Mouse (Mus musculus): ENCODE measurements at regions not wholly inside any gene's neighbourhood (a gene's known extent, or its start where the extent isn't known, plus 50 kb on each side); places are given as distances from the start of the nearest gene placed in this dataset.

- no peaks in the 10 kb centered on the region for H3K36me3 ChIP-seq (ENCODE audit: control insufficient read depth, insufficient read depth, low read length)
- H3K4me3 ChIP-seq (ENCODE audit: low read depth, low read length) = no peak overlapping the region
- no peaks in the 10 kb centered on the region for H3K27me3 ChIP-seq (ENCODE audit: control insufficient read depth, insufficient read depth, low read length)
- H3K4me1 ChIP-seq (ENCODE audit: control insufficient read depth, insufficient read depth, low read length) = no peaks in the 10 kb centered on the region
- H3K9me3 ChIP-seq (ENCODE audit: control insufficient read depth, low read length) = no peaks in the 10 kb centered on the region
- no peak overlapping the region for H3K9ac ChIP-seq (ENCODE audit: low read length)
- H3K27ac ChIP-seq (ENCODE audit: low read depth, low read length) = no peak overlapping the region
- DNase-seq (ENCODE audit: low spot score, missing footprints) = no peak
- 88% methylated on average over 3 of the region's 3 CpGs for WGBS
- no peak for ATAC-seq (ENCODE audit: low FRiP score)
- no peak overlapping the region for H3K4me2 ChIP-seq
Measured at GRCm38 (mm10) chr6:116935024-116935423, 218.3 kb upstream of the Tmem72 start.

- no peak overlapping the region for H3K4me3 ChIP-seq (ENCODE audit: low read depth, low read length)
- H3K36me3 ChIP-seq (ENCODE audit: control insufficient read depth, insufficient read depth, low read length) = no peaks in the 10 kb centered on the region
- DNase-seq (ENCODE audit: low spot score, missing footprints) (no peak), ATAC-seq (ENCODE audit: low FRiP score) (no peak)
- WGBS = 61% methylated on average over 9 of the region's 9 CpGs
- H3K9ac ChIP-seq (ENCODE audit: low read length) = no peak overlapping the region
- no peaks in the 10 kb centered on the region for H3K27me3 ChIP-seq (ENCODE audit: control insufficient read depth, insufficient read depth, low read length)
- H3K4me2 ChIP-seq = no peak overlapping the region
- no peak overlapping the region for H3K27ac ChIP-seq (ENCODE audit: low read depth, low read length)
- peaks cover 4% of the 10 kb centered on the region for H3K4me1 ChIP-seq (ENCODE audit: control insufficient read depth, insufficient read depth, low read length)
- no peaks in the 10 kb centered on the region for H3K9me3 ChIP-seq (ENCODE audit: control insufficient read depth, low read length)
Measured at GRCm38 (mm10) chr6:116941576-116941975, 224.9 kb upstream of the Tmem72 start.

GRCm38 (mm10) chr6:116942696-116943095 lies 225.6 kb upstream of the Cxcl12 start:
- no peak overlapping the region for H3K4me2 ChIP-seq
- 91% methylated on average over 8 of the region's 8 CpGs for WGBS
- ATAC-seq (ENCODE audit: low FRiP score) (no peak), DNase-seq (ENCODE audit: low spot score, missing footprints) (no peak)
- peaks cover 4% of the 10 kb centered on the region for H3K4me1 ChIP-seq (ENCODE audit: control insufficient read depth, insufficient read depth, low read length)
- no peak overlapping the region for H3K27ac ChIP-seq (ENCODE audit: low read depth, low read length)
- H3K36me3 ChIP-seq (ENCODE audit: control insufficient read depth, insufficient read depth, low read length) = no peaks in the 10 kb centered on the region
- no peak overlapping the region for H3K4me3 ChIP-seq (ENCODE audit: low read depth, low read length)
- H3K9ac ChIP-seq (ENCODE audit: low read length) = no peak overlapping the region
- no peaks in the 10 kb centered on the region for H3K27me3 ChIP-seq (ENCODE audit: control insufficient read depth, insufficient read depth, low read length)
- H3K9me3 ChIP-seq (ENCODE audit: control insufficient read depth, low read length) = no peaks in the 10 kb centered on the region

GRCm38 (mm10) chr6:116946083-116946732 lies 222.1 kb upstream of the Cxcl12 start:
- H3K4me3 ChIP-seq (ENCODE audit: low read depth, low read length) = no peak overlapping the region
- no peaks in the 10 kb centered on the region for H3K9me3 ChIP-seq (ENCODE audit: control insufficient read depth, low read length)
- H3K27me3 ChIP-seq (ENCODE audit: control insufficient read depth, insufficient read depth, low read length) = no peaks in the 10 kb centered on the region
- H3K27ac ChIP-seq (ENCODE audit: low read depth, low read length) = no peak overlapping the region
- ATAC-seq (ENCODE audit: low FRiP score) (no peak), DNase-seq (ENCODE audit: low spot score, missing footprints) (no peak)
- no peaks in the 10 kb centered on the region for H3K36me3 ChIP-seq (ENCODE audit: control insufficient read depth, insufficient read depth, low read length)
- no peak overlapping the region for H3K9ac ChIP-seq (ENCODE audit: low read length)
- H3K4me1 ChIP-seq (ENCODE audit: control insufficient read depth, insufficient read depth, low read length) = peaks cover 4% of the 10 kb centered on the region
- 22% methylated on average over 8 of the region's 8 CpGs for WGBS
- H3K4me2 ChIP-seq = no peak overlapping the region

GRCm38 (mm10) chr6:116959611-116960010 lies 208.7 kb upstream of the Cxcl12 start:
- H3K36me3 ChIP-seq (ENCODE audit: control insufficient read depth, insufficient read depth, low read length) = no peaks in the 10 kb centered on the region
- H3K9me3 ChIP-seq (ENCODE audit: control insufficient read depth, low read length) = no peaks in the 10 kb centered on the region
- H3K4me3 ChIP-seq (ENCODE audit: low read depth, low read length) = no peak overlapping the region
- no peak for DNase-seq (ENCODE audit: low spot score, missing footprints)
- H3K4me1 ChIP-seq (ENCODE audit: control insufficient read depth, insufficient read depth, low read length) = no peaks in the 10 kb centered on the region
- WGBS = 78% methylated on average over 13 of the region's 13 CpGs
- no peak for ATAC-seq (ENCODE audit: low FRiP score)
- no peak overlapping the region for H3K9ac ChIP-seq (ENCODE audit: low read length)
- H3K4me2 ChIP-seq = no peak overlapping the region
- H3K27me3 ChIP-seq (ENCODE audit: control insufficient read depth, insufficient read depth, low read length) = no peaks in the 10 kb centered on the region
- no peak overlapping the region for H3K27ac ChIP-seq (ENCODE audit: low read depth, low read length)

- H3K9me3 ChIP-seq (ENCODE audit: control insufficient read depth, low read length) = no peaks in the 10 kb centered on the region
- H3K4me3 ChIP-seq (ENCODE audit: low read depth, low read length) = no peak overlapping the region
- DNase-seq (ENCODE audit: low spot score, missing footprints) = no peak
- H3K27me3 ChIP-seq (ENCODE audit: control insufficient read depth, insufficient read depth, low read length) = no peaks in the 10 kb centered on the region
- no peak overlapping the region for H3K27ac ChIP-seq (ENCODE audit: low read depth, low read length)
- no peak overlapping the region for H3K4me2 ChIP-seq
- H3K36me3 ChIP-seq (ENCODE audit: control insufficient read depth, insufficient read depth, low read length) = no peaks in the 10 kb centered on the region
- no peaks in the 10 kb centered on the region for H3K4me1 ChIP-seq (ENCODE audit: control insufficient read depth, insufficient read depth, low read length)
- ATAC-seq (ENCODE audit: low FRiP score) = no peak
- no peak overlapping the region for H3K9ac ChIP-seq (ENCODE audit: low read length)
- WGBS = 65% methylated on average over 3 of the region's 3 CpGs
Measured at GRCm38 (mm10) chr6:116960641-116961040, 207.7 kb upstream of the Cxcl12 start.

- ATAC-seq (ENCODE audit: low FRiP score) (no peak), DNase-seq (ENCODE audit: low spot score, missing footprints) (no peak)
- no peaks in the 10 kb centered on the region for H3K4me1 ChIP-seq (ENCODE audit: control insufficient read depth, insufficient read depth, low read length)
- no peaks in the 10 kb centered on the region for H3K9me3 ChIP-seq (ENCODE audit: control insufficient read depth, low read length)
- no peaks in the 10 kb centered on the region for H3K27me3 ChIP-seq (ENCODE audit: control insufficient read depth, insufficient read depth, low read length)
- 28% methylated on average over 3 of the region's 3 CpGs for WGBS
- H3K36me3 ChIP-seq (ENCODE audit: control insufficient read depth, insufficient read depth, low read length) = no peaks in the 10 kb centered on the region
- no peak overlapping the region for H3K4me3 ChIP-seq (ENCODE audit: low read depth, low read length)
- no peak overlapping the region for H3K4me2 ChIP-seq
- no peak overlapping the region for H3K27ac ChIP-seq (ENCODE audit: low read depth, low read length)
- H3K9ac ChIP-seq (ENCODE audit: low read length) = no peak overlapping the region
Measured at GRCm38 (mm10) chr6:116966436-116966835, 201.9 kb upstream of the Cxcl12 start.

- ATAC-seq (ENCODE audit: low FRiP score) (no peak), DNase-seq (ENCODE audit: low spot score, missing footprints) (no peak)
- Histone ChIP-seq H3K9ac (ENCODE audit: low read length) (no peak overlapping the region), H3K4me2 (no peak overlapping the region), H3K36me3 (ENCODE audit: control insufficient read depth, insufficient read depth, low read length) (no peaks in the 10 kb centered on the region), H3K27ac (ENCODE audit: low read depth, low read length) (no peak overlapping the region), H3K4me1 (ENCODE audit: control insufficient read depth, insufficient read depth, low read length) (no peaks in the 10 kb centered on the region), H3K9me3 (ENCODE audit: control insufficient read depth, low read length) (no peaks in the 10 kb centered on the region), H3K27me3 (ENCODE audit: control insufficient read depth, insufficient read depth, low read length) (no peaks in the 10 kb centered on the region), H3K4me3 (ENCODE audit: low read depth, low read length) (no peak overlapping the region)
- WGBS = 75% methylated on average over 9 of the region's 9 CpGs
Measured at GRCm38 (mm10) chr6:116969381-116969910, 198.9 kb upstream of the Cxcl12 start.

- Histone ChIP-seq H3K4me1 (ENCODE audit: control insufficient read depth, insufficient read depth, low read length) (no peaks in the 10 kb centered on the region), H3K27ac (ENCODE audit: low read depth, low read length) (no peak overlapping the region), H3K9me3 (ENCODE audit: control insufficient read depth, low read length) (no peaks in the 10 kb centered on the region), H3K27me3 (ENCODE audit: control insufficient read depth, insufficient read depth, low read length) (no peaks in the 10 kb centered on the region), H3K4me2 (no peak overlapping the region), H3K36me3 (ENCODE audit: control insufficient read depth, insufficient read depth, low read length) (no peaks in the 10 kb centered on the region), H3K9ac (ENCODE audit: low read length) (no peak overlapping the region), H3K4me3 (ENCODE audit: low read depth, low read length) (no peak overlapping the region)
- DNase-seq (ENCODE audit: low spot score, missing footprints) (no peak), ATAC-seq (ENCODE audit: low FRiP score) (no peak)
- 82% methylated on average over 3 of the region's 3 CpGs for WGBS
Measured at GRCm38 (mm10) chr6:116974841-116975240, 193.5 kb upstream of the Cxcl12 start.

All from midbrain, embryonic 11.5 days (tissue).